Mouse (Mus musculus): Measurements from ENCODE around the gene Srpx. TPM values are rescaled to one million over a fixed set of nuclear protein-coding genes. Genes with fewer than 3 reads are reported as not detected.
A peak's percentile ranks its signal among the peaks of the same experiment; 100 is the strongest.

Gene Srpx
- 19.8 and 22.7 TPM in 2 replicates for polyA plus RNA-seq (2015; fragmentation: Nextera tagmentation; extraction: Ambion mirVana)

DNA sequence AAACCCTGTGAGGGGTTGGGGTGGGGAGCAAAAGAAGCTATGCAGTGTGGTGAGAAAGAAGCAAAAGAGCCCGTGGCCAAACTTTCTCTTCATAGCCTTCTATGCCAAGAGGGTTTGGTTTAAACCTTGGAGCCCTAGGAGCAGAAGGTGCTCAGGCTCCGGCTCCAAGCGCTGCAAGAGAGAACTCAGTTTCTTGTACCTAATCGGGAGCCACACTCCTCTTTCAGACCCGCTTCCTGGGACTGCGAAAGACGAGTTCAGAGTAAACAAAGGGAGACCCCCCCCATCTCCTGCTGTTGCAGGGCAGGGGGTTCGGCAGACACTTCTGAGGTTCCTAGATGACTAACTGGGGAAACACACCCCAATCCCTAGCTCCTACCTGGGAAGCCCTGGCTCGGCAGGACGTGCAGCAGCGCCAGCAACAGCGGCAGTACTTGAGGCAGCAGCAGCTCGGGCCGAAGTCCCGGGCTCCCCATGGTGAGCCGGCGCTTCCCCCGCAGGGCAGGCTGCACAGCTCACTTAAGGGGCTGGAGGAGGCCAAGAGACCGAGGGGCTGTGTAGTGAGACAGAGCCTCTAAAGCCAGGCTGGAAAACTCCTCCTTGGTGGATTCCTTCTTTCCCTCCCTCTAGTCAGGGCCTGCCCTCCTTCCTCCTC is at the start of gene Srpx:
Gene Srpx (minus strand): TSS at position 645 of the 655 bp plus-strand sequence.
- Histone ChIP-seq H3K4me1 (replicated peaks; ENCODE audit: control insufficient read depth, insufficient read depth, low read length) (no peaks in the 10 kb centered on the region), H3K4me2 (ENCODE audit: low read depth, low read length) (peak within 1 kb of the TSS; percentile 59), H3K9me3 (ENCODE audit: control insufficient read depth, low read length) (no peaks in the 10 kb centered on the region), H3K9ac (ENCODE audit: low read length) (peak within 1 kb of the TSS; percentile 56), H3K4me3 (ENCODE audit: low read length) (peak within 1 kb of the TSS; percentile 43), H3K36me3 (ENCODE audit: control insufficient read depth, insufficient read depth, low read length) (no peaks in the 10 kb centered on the region), H3K27ac (ENCODE audit: low read length) (no peak within 1 kb of the TSS), H3K27me3 (ENCODE audit: control insufficient read depth, insufficient read depth, low read depth, low read length) (no peaks in the 10 kb centered on the region)
- WGBS, result 15% methylated on average over 19 of the region's 19 CpGs
- peak; percentile 68 for ATAC-seq (ENCODE audit: low read depth)

DNA sequence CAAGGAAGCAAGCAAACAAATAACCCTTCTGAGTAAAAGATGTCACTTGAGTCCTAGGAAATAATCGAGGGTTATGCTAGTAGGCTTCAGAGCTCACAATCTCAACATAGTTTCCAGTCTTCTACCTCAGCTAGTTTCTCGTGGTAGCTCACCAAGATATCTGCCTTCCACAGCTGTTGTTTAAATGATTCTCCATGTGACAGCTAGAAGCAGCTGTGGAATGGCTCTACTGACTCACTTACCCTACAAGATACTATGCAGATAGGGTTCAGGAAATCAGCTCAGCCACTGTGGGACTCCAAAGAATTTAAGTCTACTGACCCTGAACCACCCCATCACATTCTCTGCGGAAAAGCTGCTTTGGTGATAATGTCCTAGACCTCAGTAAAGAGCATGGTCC is 34.9 kb upstream of the Srpx start:
- Histone ChIP-seq H3K9ac (ENCODE audit: low read length) (no peak overlapping the region), H3K27me3 (ENCODE audit: control insufficient read depth, insufficient read depth, low read depth, low read length) (no peaks in the 10 kb centered on the region), H3K36me3 (ENCODE audit: control insufficient read depth, insufficient read depth, low read length) (no peaks in the 10 kb centered on the region), H3K4me3 (ENCODE audit: low read length) (no peak overlapping the region), H3K4me1 (replicated peaks; ENCODE audit: control insufficient read depth, insufficient read depth, low read length) (no peaks in the 10 kb centered on the region), H3K27ac (ENCODE audit: low read length) (no peak overlapping the region), H3K4me2 (ENCODE audit: low read depth, low read length) (no peak overlapping the region), H3K9me3 (ENCODE audit: control insufficient read depth, low read length) (no peaks in the 10 kb centered on the region)
- no peak for ATAC-seq (ENCODE audit: low read depth)
- 62% methylated on average over 3 of the region's 3 CpGs for WGBS

- 50% methylated on average over 3 of the region's 3 CpGs for WGBS
- no peak overlapping the region for H3K9ac ChIP-seq (ENCODE audit: low read length)
- H3K27me3 ChIP-seq (ENCODE audit: control insufficient read depth, insufficient read depth, low read depth, low read length), result no peaks in the 10 kb centered on the region
- no peaks in the 10 kb centered on the region for H3K9me3 ChIP-seq (ENCODE audit: control insufficient read depth, low read length)
- H3K27ac ChIP-seq (ENCODE audit: low read length), result no peak overlapping the region
- no peak overlapping the region for H3K4me3 ChIP-seq (ENCODE audit: low read length)
- H3K4me2 ChIP-seq (ENCODE audit: low read depth, low read length), result no peak overlapping the region
- no peaks in the 10 kb centered on the region for H3K4me1 ChIP-seq (replicated peaks; ENCODE audit: control insufficient read depth, insufficient read depth, low read length)
- no peak for ATAC-seq (ENCODE audit: low read depth)
- no peaks in the 10 kb centered on the region for H3K36me3 ChIP-seq (ENCODE audit: control insufficient read depth, insufficient read depth, low read length)
Observed at GRCm38 (mm10) chrX:10115780-10116179, 1.7 kb downstream of the Srpx start.

GRCm38 (mm10) chrX:10110736-10111135 is 6.8 kb downstream of the Srpx start:
- Histone ChIP-seq H3K9me3 (ENCODE audit: control insufficient read depth, low read length) (no peaks in the 10 kb centered on the region), H3K27me3 (ENCODE audit: control insufficient read depth, insufficient read depth, low read depth, low read length) (no peaks in the 10 kb centered on the region), H3K4me1 (replicated peaks; ENCODE audit: control insufficient read depth, insufficient read depth, low read length) (no peaks in the 10 kb centered on the region), H3K36me3 (ENCODE audit: control insufficient read depth, insufficient read depth, low read length) (no peaks in the 10 kb centered on the region), H3K4me2 (ENCODE audit: low read depth, low read length) (no peak overlapping the region), H3K27ac (ENCODE audit: low read length) (no peak overlapping the region), H3K4me3 (ENCODE audit: low read length) (no peak overlapping the region), H3K9ac (ENCODE audit: low read length) (no peak overlapping the region)
- WGBS, result 58% methylated on average over 1 of the region's 1 CpGs
- no peak for ATAC-seq (ENCODE audit: low read depth)

DNA sequence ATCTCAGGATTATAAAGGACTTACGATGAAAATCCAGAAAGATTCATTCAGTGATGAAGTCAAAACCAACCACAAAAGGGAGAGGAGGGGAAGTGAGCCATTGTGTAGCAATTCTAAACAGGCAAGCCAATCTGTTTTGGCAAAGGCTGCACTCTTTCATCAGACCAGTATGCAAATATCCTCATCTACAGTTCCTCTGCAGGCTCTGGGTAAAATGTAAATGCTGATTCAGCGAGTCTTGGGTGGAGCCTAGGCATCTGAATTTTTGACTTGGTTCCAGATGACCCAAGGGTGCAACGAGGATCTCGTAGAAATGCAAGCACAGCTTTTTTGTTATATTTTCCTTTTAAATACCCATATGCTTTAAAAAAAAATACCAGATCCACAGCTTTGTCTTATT is 9.0 kb downstream of the Srpx start:
- H3K9ac ChIP-seq (ENCODE audit: low read length), result no peak overlapping the region
- H3K27ac ChIP-seq (ENCODE audit: low read length), result 0 out of 2 replicates have a peak overlapping the region, but pooled peaks have one; percentile 6
- no peak overlapping the region for H3K4me2 ChIP-seq (ENCODE audit: low read depth, low read length)
- H3K27me3 ChIP-seq (ENCODE audit: control insufficient read depth, insufficient read depth, low read depth, low read length), result no peaks in the 10 kb centered on the region
- no peaks in the 10 kb centered on the region for H3K36me3 ChIP-seq (ENCODE audit: control insufficient read depth, insufficient read depth, low read length)
- ATAC-seq (ENCODE audit: low read depth), result peak; percentile 52
- 37% methylated on average over 4 of the region's 4 CpGs for WGBS
- no peaks in the 10 kb centered on the region for H3K4me1 ChIP-seq (replicated peaks; ENCODE audit: control insufficient read depth, insufficient read depth, low read length)
- H3K4me3 ChIP-seq (ENCODE audit: low read length), result no peak overlapping the region
- no peaks in the 10 kb centered on the region for H3K9me3 ChIP-seq (ENCODE audit: control insufficient read depth, low read length)

DNA sequence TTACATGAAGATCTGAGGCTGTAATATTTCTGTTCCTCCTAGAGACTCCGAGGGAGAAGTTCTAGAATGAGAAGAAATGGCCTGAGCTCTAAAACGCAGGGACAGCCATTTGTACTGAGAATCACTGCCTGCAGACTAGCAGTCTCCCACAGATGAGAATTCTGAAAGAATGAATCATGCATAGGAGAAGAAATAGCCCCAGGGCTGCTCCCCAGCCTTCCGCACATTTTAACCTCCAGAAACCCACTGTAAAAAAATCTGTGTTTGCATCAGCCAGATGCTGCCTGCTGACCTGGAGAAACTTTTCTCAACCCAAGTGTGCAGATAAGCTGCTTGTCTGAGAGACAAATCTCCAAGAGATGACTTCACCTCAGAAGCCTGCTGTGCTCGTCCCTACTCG is 12.0 kb downstream of the Srpx start:
- no peaks in the 10 kb centered on the region for H3K9me3 ChIP-seq (ENCODE audit: control insufficient read depth, low read length)
- H3K4me1 ChIP-seq (replicated peaks; ENCODE audit: control insufficient read depth, insufficient read depth, low read length), result no peaks in the 10 kb centered on the region
- no peak overlapping the region for H3K9ac ChIP-seq (ENCODE audit: low read length)
- H3K4me2 ChIP-seq (ENCODE audit: low read depth, low read length), result no peak overlapping the region
- 55% methylated on average over 5 of the region's 5 CpGs for WGBS
- H3K4me3 ChIP-seq (ENCODE audit: low read length), result no peak overlapping the region
- no peak for ATAC-seq (ENCODE audit: low read depth)
- no peaks in the 10 kb centered on the region for H3K27me3 ChIP-seq (ENCODE audit: control insufficient read depth, insufficient read depth, low read depth, low read length)
- no peak overlapping the region for H3K27ac ChIP-seq (ENCODE audit: low read length)
- no peaks in the 10 kb centered on the region for H3K36me3 ChIP-seq (ENCODE audit: control insufficient read depth, insufficient read depth, low read length)

DNA sequence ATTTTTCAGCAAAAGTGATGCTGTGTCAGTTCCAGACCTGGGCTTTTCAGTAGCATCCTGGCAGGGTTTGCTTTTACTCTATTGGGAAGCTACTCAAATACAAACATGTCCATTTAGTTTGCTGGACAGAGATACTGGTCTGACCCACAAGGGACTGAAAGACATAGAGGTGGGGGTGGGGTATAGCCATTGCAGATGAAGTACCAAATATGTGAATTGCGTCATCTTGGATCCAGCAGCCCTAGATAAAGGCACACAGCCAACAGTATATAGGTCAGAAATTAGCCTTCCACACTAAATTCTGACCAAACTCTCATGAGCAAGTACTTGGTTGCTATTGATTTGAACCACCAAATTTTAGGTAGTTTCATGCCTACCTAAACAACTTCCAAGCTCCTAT is 14.8 kb downstream of the Srpx start:
- H3K4me2 ChIP-seq (ENCODE audit: low read depth, low read length), result no peak overlapping the region
- H3K4me3 ChIP-seq (ENCODE audit: low read length), result no peak overlapping the region
- no peaks in the 10 kb centered on the region for H3K27me3 ChIP-seq (ENCODE audit: control insufficient read depth, insufficient read depth, low read depth, low read length)
- ATAC-seq (ENCODE audit: low read depth), result peak; percentile 62; the same call in 1 of the 2 replicates
- H3K9ac ChIP-seq (ENCODE audit: low read length), result no peak overlapping the region
- WGBS, result 63% methylated on average over 1 of the region's 1 CpGs
- H3K4me1 ChIP-seq (replicated peaks; ENCODE audit: control insufficient read depth, insufficient read depth, low read length), result no peaks in the 10 kb centered on the region
- H3K36me3 ChIP-seq (ENCODE audit: control insufficient read depth, insufficient read depth, low read length), result no peaks in the 10 kb centered on the region
- H3K27ac ChIP-seq (ENCODE audit: low read length), result no peak overlapping the region
- no peaks in the 10 kb centered on the region for H3K9me3 ChIP-seq (ENCODE audit: control insufficient read depth, low read length)

DNA sequence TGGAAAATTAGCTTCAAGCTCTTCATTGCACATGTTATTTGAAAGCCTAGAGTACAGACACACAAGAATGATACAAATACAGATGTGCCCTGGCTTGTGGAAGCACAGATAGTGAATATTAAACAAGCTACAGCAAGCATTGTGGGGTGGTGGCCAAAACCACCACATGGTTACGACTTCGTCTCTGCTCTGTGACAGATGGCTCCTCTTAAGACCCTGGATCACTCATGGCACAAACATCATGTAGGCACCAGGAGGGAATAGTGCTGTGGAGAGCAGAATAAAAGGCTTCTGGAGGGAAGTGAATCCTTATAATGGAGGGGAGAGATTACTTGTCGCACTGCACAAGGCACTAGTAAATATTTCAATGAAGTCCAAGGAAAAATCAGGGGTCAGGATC is 21.7 kb downstream of the Srpx start:
- Histone ChIP-seq H3K27me3 (ENCODE audit: control insufficient read depth, insufficient read depth, low read depth, low read length) (no peaks in the 10 kb centered on the region), H3K36me3 (ENCODE audit: control insufficient read depth, insufficient read depth, low read length) (no peaks in the 10 kb centered on the region), H3K4me3 (ENCODE audit: low read length) (no peak overlapping the region), H3K27ac (ENCODE audit: low read length) (no peak overlapping the region), H3K9ac (ENCODE audit: low read length) (no peak overlapping the region), H3K9me3 (ENCODE audit: control insufficient read depth, low read length) (no peaks in the 10 kb centered on the region), H3K4me1 (replicated peaks; ENCODE audit: control insufficient read depth, insufficient read depth, low read length) (no peaks in the 10 kb centered on the region), H3K4me2 (ENCODE audit: low read depth, low read length) (no peak overlapping the region)
- ATAC-seq (ENCODE audit: low read depth), result no peak
- 62% methylated on average over 3 of the region's 3 CpGs for WGBS

- Histone ChIP-seq H3K4me3 (ENCODE audit: low read length) (no peak overlapping the region), H3K36me3 (ENCODE audit: control insufficient read depth, insufficient read depth, low read length) (no peaks in the 10 kb centered on the region), H3K9ac (ENCODE audit: low read length) (no peak overlapping the region), H3K27ac (ENCODE audit: low read length) (no peak overlapping the region), H3K27me3 (ENCODE audit: control insufficient read depth, insufficient read depth, low read depth, low read length) (no peaks in the 10 kb centered on the region), H3K4me1 (replicated peaks; ENCODE audit: control insufficient read depth, insufficient read depth, low read length) (no peaks in the 10 kb centered on the region), H3K9me3 (ENCODE audit: control insufficient read depth, low read length) (no peaks in the 10 kb centered on the region), H3K4me2 (ENCODE audit: low read depth, low read length) (no peak overlapping the region)
- 78% methylated on average over 3 of the region's 3 CpGs for WGBS
- no peak for ATAC-seq (ENCODE audit: low read depth)
Observed at GRCm38 (mm10) chrX:10080385-10080784, 37.1 kb downstream of the Srpx start.

DNA sequence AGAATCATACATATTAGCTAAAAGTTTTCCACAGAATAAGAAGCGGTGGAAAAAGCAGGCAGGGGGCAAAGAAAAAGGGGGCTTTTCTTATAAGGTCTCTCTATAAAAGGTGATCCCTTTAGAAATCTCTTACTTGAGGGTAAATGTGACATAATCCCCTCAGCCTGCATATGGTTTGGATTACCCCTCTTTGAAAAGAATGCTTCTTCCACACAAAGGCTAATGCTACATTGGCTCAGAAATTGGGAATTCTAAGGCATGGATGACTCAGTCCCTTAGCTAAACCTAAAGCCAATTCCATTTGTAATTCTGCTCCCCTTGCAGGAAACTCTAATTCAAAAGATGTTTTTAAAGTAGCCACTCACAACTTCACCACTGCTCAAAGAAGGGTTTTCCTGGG is 37.5 kb downstream of the Srpx start:
- Histone ChIP-seq H3K9me3 (ENCODE audit: control insufficient read depth, low read length) (no peaks in the 10 kb centered on the region), H3K4me2 (ENCODE audit: low read depth, low read length) (no peak overlapping the region), H3K27me3 (ENCODE audit: control insufficient read depth, insufficient read depth, low read depth, low read length) (no peaks in the 10 kb centered on the region), H3K9ac (ENCODE audit: low read length) (no peak overlapping the region), H3K4me3 (ENCODE audit: low read length) (no peak overlapping the region), H3K36me3 (ENCODE audit: control insufficient read depth, insufficient read depth, low read length) (no peaks in the 10 kb centered on the region), H3K27ac (ENCODE audit: low read length) (no peak overlapping the region), H3K4me1 (replicated peaks; ENCODE audit: control insufficient read depth, insufficient read depth, low read length) (no peaks in the 10 kb centered on the region)
- no peak for ATAC-seq (ENCODE audit: low read depth)
- WGBS, result 79% methylated on average over 1 of the region's 1 CpGs

Data from lung, embryonic 16.5 days (tissue).